Mouse (Mus musculus): ENCODE data around the gene Mucl1. TPM values are rescaled to one million over a fixed set of nuclear protein-coding genes. Genes with fewer than 3 reads are reported as not detected.
"Not testable (repeated sequence)": the region's sequence is repeated elsewhere in the genome, so short reads cannot be mapped to it uniquely, and the experiment has no call there.

Gene Mucl1
- polyA plus RNA-seq (2016; fragmentation: Nextera tagmentation; extraction: Ambion mirVana) = not detected in 2 replicates

DNA sequence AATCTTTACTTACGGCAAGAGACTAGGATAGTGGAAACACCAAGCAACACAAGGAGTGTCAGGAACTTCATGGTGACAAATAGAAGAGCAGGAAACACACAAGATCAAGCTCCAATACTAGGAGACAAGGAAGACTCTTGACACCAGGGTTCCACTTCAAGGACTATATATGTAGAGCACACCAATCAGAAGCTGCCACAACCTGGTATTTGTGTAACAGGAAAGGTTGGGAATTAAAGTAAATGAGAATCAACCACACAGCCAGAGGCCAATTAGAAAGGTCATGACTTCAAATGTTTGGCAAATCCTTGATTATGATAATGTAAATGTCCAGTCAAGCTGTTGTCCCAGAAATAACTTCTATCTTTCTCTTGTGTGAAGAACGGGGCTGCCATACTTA is at the start of gene Mucl1:
Gene Mucl1 (minus strand): TSS at position 101 of the 400 bp plus-strand sequence.
- Histone ChIP-seq H3K4me3 (replicated peaks) (no peak within 1 kb of the TSS), H3K27me3 (no peaks in the 10 kb centered on the region), H3K9ac (no peak within 1 kb of the TSS), H3K4me2 (no peak within 1 kb of the TSS), H3K27ac (no peak within 1 kb of the TSS), H3K9me3 (no peaks in the 10 kb centered on the region), H3K36me3 (replicated peaks) (no peaks in the 10 kb centered on the region), H3K4me1 (no peaks in the 10 kb centered on the region)
- 93% methylated on average over 2 of the region's 2 CpGs for WGBS
- no peak for ATAC-seq (ENCODE audit: low FRiP score)

DNA sequence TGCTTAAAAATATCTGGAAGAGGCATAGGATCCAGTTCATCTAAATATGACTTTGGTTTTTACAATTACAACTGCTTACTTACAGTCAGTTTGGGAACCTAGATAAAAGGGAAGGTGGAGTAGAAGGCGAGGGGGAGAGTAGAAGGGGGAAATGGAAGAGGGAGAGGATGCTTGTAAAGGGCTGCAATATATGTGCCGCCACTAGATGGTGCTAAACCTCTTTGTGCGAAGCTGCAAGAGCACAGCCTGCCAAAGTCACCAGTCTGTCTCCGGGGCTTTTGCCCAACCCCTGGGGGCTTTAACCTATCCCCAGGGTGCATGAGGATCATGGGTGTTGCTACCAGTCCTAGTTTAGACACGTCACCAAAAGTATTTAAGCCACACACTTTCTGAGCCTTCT is 11.6 kb upstream of the Mucl1 start:
- H3K9me3 ChIP-seq; H3K4me2 ChIP-seq; H3K27ac ChIP-seq; H3K4me1 ChIP-seq; H3K4me3 ChIP-seq (replicated peaks); H3K9ac ChIP-seq; ATAC-seq (ENCODE audit: low FRiP score); H3K36me3 ChIP-seq (replicated peaks); H3K27me3 ChIP-seq: not testable (repeated sequence)
- 4% methylated on average over 5 of the region's 5 CpGs for WGBS

DNA sequence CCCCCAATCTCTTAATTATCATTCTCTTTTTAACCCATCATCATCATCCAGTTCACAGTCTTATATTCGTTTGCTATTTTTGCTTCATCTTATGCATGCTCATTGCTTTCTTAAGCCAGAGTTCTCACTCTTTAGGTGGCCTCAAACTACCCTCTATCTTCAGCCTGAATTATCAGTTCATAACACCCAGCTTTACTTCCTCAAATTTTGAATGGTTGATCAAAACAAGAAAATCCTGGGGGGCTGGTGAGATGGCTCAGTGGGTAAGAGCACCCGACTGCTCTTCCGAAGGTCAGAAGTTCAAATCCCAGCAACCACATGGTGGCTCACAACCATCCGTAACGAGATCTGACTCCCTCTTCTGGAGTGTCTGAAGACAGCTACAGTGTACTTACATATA is 38.4 kb downstream of the Mucl1 start:
- not testable (repeated sequence) for H3K4me2 ChIP-seq; H3K9me3 ChIP-seq; H3K4me1 ChIP-seq; H3K4me3 ChIP-seq (replicated peaks); ATAC-seq (ENCODE audit: low FRiP score); H3K27ac ChIP-seq; H3K36me3 ChIP-seq (replicated peaks); H3K27me3 ChIP-seq; H3K9ac ChIP-seq
- 86% methylated on average over 5 of the region's 5 CpGs for WGBS

Other genes starting within 250 kb of the Mucl1 start
- gene Ppp1r1a, start 217.5 kb downstream of the Mucl1 start, polyA plus RNA-seq (2016; fragmentation: Nextera tagmentation; extraction: Ambion mirVana) = 55.9 and 57.7 TPM in 2 replicates
- gene Glycam1, start 190.4 kb downstream of the Mucl1 start, polyA plus RNA-seq (2016; fragmentation: Nextera tagmentation; extraction: Ambion mirVana) = not detected in 2 replicates
- not detected in 2 replicates for gene Mucl2, start 143.8 kb upstream of the Mucl1 start, polyA plus RNA-seq (2016; fragmentation: Nextera tagmentation; extraction: Ambion mirVana)